Mouse (Mus musculus): Measurements from ENCODE around the gene Fasl. TPM values are rescaled to one million over a fixed set of nuclear protein-coding genes. Genes with fewer than 3 reads are reported as not detected.

Gene Fasl
- polyA plus RNA-seq, 1 experiment from 2014 or later, result 0.43 TPM

DNA sequence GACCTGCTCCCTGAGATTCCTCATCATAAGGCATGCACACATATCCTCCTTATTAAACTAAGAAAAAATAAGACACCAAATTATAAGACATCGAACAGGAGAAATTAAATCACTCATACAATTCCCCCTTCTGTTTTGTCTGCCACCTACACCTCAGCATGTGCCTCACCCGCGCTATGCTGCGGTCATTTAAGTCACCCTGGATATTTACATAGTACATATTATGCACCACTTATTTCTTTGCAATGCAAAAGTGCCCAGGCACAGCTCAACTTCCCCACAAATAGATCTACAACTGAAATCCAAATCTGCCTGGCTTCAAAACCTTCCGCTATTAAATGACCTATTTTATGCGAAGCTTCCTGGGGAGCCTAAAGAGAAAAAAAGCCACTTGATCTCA is 39.6 kb downstream of the Fasl start:
- 84% methylated on average over 6 of the region's 6 CpGs for WGBS
- Histone ChIP-seq H3K9ac (ENCODE audit: low read length) (no peak overlapping the region), H3K4me2 (ENCODE audit: low read depth, low read length) (no peak overlapping the region), H3K27ac (ENCODE audit: low read length) (no peak overlapping the region), H3K27me3 (ENCODE audit: control insufficient read depth, insufficient read depth, low read length) (no peaks in the 10 kb centered on the region), H3K36me3 (ENCODE audit: control insufficient read depth, insufficient read depth) (no peaks in the 10 kb centered on the region), H3K4me3 (ENCODE audit: low read length) (no peak overlapping the region), H3K4me1 (ENCODE audit: control insufficient read depth, insufficient read depth, low read length) (peaks cover 6% of the 10 kb centered on the region), H3K9me3 (replicated peaks; ENCODE audit: control insufficient read depth, low read length) (no peaks in the 10 kb centered on the region)
- ATAC-seq (replicated peaks; ENCODE audit: extremely low read depth, insufficient read depth, low FRiP score), result no peak

DNA sequence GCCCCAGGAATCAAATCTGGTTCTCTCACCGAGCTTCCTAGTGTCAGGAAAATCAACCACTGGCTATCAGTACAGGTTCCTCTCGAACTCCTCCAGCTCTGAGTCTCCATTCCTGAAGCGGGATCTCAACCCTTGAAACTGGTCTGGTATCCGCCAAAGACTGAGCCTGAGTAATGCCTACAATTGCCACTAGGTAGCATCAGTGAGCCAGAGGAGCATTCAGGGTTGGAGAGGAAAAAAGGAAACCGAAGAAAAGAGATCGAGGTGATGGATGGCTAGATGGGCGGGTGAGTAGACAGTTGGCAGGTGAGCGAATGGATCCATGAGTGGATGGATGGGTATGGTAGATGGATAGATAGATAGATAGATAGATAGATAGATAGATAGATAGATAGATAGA is 40.2 kb downstream of the Fasl start:
- no peaks in the 10 kb centered on the region for H3K9me3 ChIP-seq (replicated peaks; ENCODE audit: control insufficient read depth, low read length)
- no peaks in the 10 kb centered on the region for H3K27me3 ChIP-seq (ENCODE audit: control insufficient read depth, insufficient read depth, low read length)
- no peaks in the 10 kb centered on the region for H3K36me3 ChIP-seq (ENCODE audit: control insufficient read depth, insufficient read depth)
- no peak overlapping the region for H3K4me2 ChIP-seq (ENCODE audit: low read depth, low read length)
- peaks cover 6% of the 10 kb centered on the region for H3K4me1 ChIP-seq (ENCODE audit: control insufficient read depth, insufficient read depth, low read length)
- no peak overlapping the region for H3K9ac ChIP-seq (ENCODE audit: low read length)
- no peak for ATAC-seq (replicated peaks; ENCODE audit: extremely low read depth, insufficient read depth, low FRiP score)
- no peak overlapping the region for H3K4me3 ChIP-seq (ENCODE audit: low read length)
- no peak overlapping the region for H3K27ac ChIP-seq (ENCODE audit: low read length)
- 25% methylated on average over 8 of the region's 8 CpGs for WGBS

DNA sequence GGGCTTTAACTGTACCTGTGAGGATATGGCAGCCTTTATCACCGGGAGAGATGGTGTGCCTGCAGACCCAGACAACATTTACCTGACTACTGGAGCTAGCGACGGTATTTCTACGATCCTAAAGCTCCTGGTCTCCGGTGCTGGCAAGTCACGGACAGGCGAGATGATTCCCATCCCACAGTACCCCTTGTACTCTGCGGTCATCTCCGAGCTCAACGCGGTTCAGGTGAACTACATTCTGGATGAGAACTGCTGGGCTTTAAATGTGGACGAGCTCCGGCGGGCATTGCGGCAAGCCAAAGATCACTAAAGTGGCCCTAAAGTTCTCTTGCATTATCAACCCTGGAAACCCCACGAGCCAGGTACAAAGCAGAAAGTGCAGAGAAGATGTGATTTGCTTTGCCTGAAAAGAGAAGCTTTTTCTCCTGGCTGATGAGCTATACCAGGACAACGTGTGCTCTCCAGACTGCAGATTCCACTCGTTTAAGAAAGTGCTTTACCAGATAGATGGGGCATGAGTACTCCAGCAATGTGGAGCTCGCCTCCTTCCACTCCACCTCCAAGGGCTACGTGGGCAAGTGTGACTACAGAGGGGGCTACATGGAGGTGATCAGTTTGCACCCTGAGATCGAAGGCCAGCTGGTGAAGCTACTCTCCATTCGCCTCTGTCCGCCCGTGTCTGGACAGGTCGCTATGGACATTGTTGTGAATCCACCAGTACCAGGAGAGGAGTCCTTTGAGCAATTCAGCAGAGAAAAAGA is 41.6 kb downstream of the Fasl start:
- Histone ChIP-seq H3K4me1 (ENCODE audit: control insufficient read depth, insufficient read depth, low read length) (peaks cover 6% of the 10 kb centered on the region), H3K36me3 (ENCODE audit: control insufficient read depth, insufficient read depth) (no peaks in the 10 kb centered on the region), H3K27me3 (ENCODE audit: control insufficient read depth, insufficient read depth, low read length) (no peaks in the 10 kb centered on the region), H3K9ac (ENCODE audit: low read length) (no peak overlapping the region), H3K27ac (ENCODE audit: low read length) (no peak overlapping the region), H3K4me2 (ENCODE audit: low read depth, low read length) (no peak overlapping the region), H3K4me3 (ENCODE audit: low read length) (no peak overlapping the region), H3K9me3 (replicated peaks; ENCODE audit: control insufficient read depth, low read length) (no peaks in the 10 kb centered on the region)
- WGBS, result 79% methylated on average over 25 of the region's 25 CpGs
- no peak for ATAC-seq (replicated peaks; ENCODE audit: extremely low read depth, insufficient read depth, low FRiP score)

DNA sequence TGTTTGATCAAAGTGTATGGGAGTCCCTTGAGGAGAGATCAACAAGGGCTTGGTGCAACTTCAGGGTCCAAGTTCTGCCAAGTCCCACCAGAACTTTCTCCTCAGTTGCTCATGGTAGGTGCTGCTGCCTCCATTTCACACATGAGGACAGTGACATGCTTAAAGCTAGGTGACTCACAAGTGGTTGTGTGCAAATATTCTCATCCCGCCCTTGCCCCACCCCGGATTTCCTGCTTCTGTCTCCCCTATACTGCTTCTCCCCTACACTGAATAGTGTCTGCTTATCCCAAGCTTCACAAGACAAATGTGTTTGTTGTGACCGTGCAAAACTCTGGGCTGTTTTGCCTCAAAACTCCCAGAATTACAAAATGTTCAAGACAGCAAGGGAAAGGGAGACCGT is 43.4 kb downstream of the Fasl start:
- H3K27ac ChIP-seq (ENCODE audit: low read length), result no peak overlapping the region
- no peaks in the 10 kb centered on the region for H3K36me3 ChIP-seq (ENCODE audit: control insufficient read depth, insufficient read depth)
- no peak overlapping the region for H3K9ac ChIP-seq (ENCODE audit: low read length)
- ATAC-seq (replicated peaks; ENCODE audit: extremely low read depth, insufficient read depth, low FRiP score), result no peak
- 77% methylated on average over 4 of the region's 4 CpGs for WGBS
- H3K4me1 ChIP-seq (ENCODE audit: control insufficient read depth, insufficient read depth, low read length), result no peaks in the 10 kb centered on the region
- no peaks in the 10 kb centered on the region for H3K9me3 ChIP-seq (replicated peaks; ENCODE audit: control insufficient read depth, low read length)
- no peak overlapping the region for H3K4me3 ChIP-seq (ENCODE audit: low read length)
- no peak overlapping the region for H3K4me2 ChIP-seq (ENCODE audit: low read depth, low read length)
- no peaks in the 10 kb centered on the region for H3K27me3 ChIP-seq (ENCODE audit: control insufficient read depth, insufficient read depth, low read length)

DNA sequence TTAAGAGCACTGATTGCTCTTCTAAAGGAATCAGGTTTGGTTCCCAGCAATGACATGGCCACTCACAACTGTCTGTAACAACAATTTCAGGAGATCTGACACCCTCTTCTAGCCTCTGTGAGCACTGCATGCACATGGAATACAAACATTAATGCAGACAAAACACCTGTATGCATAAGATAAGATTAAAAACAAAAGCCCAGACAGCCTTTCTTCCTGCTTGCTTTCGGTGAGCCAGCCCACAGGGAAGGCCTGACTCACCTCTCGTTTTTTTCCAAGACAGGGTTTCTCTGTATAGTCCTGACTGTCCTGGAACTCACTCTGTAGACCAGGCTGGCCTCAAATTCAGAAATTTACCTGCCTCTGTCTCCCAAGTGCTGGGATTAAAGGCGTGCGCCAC is 44.1 kb downstream of the Fasl start:
- Histone ChIP-seq H3K27me3 (ENCODE audit: control insufficient read depth, insufficient read depth, low read length) (no peaks in the 10 kb centered on the region), H3K9me3 (replicated peaks; ENCODE audit: control insufficient read depth, low read length) (0 out of 2 replicates have a peak, but pooled peaks cover 1% of the 10 kb centered on the region), H3K4me1 (ENCODE audit: control insufficient read depth, insufficient read depth, low read length) (no peaks in the 10 kb centered on the region), H3K9ac (ENCODE audit: low read length) (no peak overlapping the region), H3K27ac (ENCODE audit: low read length) (no peak overlapping the region), H3K4me2 (ENCODE audit: low read depth, low read length) (no peak overlapping the region), H3K36me3 (ENCODE audit: control insufficient read depth, insufficient read depth) (no peaks in the 10 kb centered on the region), H3K4me3 (ENCODE audit: low read length) (no peak overlapping the region)
- ATAC-seq (replicated peaks; ENCODE audit: extremely low read depth, insufficient read depth, low FRiP score), result no peak
- 73% methylated on average over 4 of the region's 4 CpGs for WGBS

DNA sequence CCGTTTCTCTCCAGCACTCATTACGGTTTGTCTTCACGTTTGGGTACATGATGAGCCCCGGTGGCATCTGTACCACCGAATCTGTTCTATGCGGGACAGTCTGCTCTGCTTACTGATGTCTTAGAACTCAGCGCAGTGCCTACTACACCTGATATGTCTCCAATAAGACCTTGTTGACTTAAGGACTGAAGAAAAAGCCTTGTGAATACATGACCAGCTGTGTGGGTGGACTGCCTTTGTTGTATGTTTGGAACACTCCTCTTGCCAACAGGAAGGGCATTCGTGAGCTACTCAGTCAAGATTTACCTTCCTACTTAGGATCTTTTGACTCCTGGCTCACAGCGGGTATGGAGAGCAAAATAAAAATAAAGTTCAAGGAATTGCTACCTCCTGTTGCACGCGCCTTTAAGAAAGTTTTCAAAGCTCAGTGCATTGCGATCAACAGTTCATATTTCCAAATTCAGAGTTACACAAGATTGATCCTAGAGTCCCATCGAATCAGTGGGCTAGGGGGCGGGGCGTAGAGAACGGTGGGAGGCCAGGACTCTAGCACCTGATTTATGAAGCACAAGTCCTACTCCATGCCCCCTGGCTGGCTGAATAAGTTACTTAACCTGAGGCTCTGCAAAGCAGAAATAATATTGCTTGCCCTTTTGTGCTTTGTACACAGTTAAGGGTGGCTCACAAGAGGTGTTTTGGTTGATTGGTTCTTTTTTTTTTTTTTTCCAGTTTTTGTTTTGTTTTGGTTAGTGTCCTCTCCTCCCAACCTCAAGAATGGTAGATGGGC is 45.6 kb downstream of the Fasl start:
- no peak for ATAC-seq (replicated peaks; ENCODE audit: extremely low read depth, insufficient read depth, low FRiP score)
- no peak overlapping the region for H3K9ac ChIP-seq (ENCODE audit: low read length)
- H3K27me3 ChIP-seq (ENCODE audit: control insufficient read depth, insufficient read depth, low read length), result no peaks in the 10 kb centered on the region
- no peak overlapping the region for H3K4me3 ChIP-seq (ENCODE audit: low read length)
- 0 out of 2 replicates have a peak, but pooled peaks cover 2% of the 10 kb centered on the region for H3K9me3 ChIP-seq (replicated peaks; ENCODE audit: control insufficient read depth, low read length)
- WGBS, result 82% methylated on average over 16 of the region's 16 CpGs
- no peak overlapping the region for H3K4me2 ChIP-seq (ENCODE audit: low read depth, low read length)
- no peaks in the 10 kb centered on the region for H3K36me3 ChIP-seq (ENCODE audit: control insufficient read depth, insufficient read depth)
- H3K4me1 ChIP-seq (ENCODE audit: control insufficient read depth, insufficient read depth, low read length), result no peaks in the 10 kb centered on the region
- no peak overlapping the region for H3K27ac ChIP-seq (ENCODE audit: low read length)

DNA sequence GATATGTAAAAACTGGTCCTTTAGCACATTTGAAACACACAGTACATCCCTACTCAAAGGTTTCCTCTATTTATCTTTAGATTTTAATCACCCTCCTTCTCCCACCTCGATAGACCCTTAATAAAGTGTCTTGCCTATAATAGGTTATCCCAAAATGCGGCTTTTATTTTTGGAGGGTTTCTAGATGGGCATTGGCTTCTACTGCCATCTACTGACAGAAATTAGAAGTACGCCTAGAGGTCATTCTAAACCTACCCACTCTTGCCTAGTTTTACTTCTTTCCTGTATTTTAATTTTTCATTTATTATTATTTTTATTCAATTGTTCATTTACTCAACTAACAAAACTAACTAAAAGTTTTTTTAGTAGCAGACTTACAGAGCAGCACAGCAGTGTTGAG is 51.4 kb downstream of the Fasl start:
- 4% methylated on average over 3 of the region's 3 CpGs for WGBS

DNA sequence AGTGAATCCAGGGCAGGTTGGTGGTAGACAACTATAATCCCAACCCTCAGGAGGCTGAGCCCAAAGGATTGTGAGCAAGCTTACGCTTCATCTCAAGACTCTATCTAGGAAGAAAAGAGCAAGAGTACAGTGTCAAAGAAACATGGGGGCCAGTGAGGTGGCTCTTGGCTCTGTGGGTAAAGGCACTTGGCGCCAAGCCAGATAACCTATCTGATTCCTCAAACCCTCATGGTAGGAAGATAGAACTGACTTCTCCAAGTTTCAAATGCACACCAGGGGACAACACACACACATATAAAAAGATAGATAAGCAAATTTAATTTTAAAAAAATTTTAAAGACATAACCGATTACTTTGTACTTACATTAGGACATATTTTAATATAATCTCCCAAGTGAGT is 52.0 kb downstream of the Fasl start:
- 72% methylated on average over 3 of the region's 3 CpGs for WGBS
- H3K27ac ChIP-seq (ENCODE audit: low read length), result no peak overlapping the region
- ATAC-seq (replicated peaks; ENCODE audit: extremely low read depth, insufficient read depth, low FRiP score), result no peak

More for the DNA sequence above, 51.4 kb downstream of the Fasl start:
- Histone ChIP-seq H3K36me3 (ENCODE audit: control insufficient read depth, insufficient read depth) (no peaks in the 10 kb centered on the region), H3K9ac (ENCODE audit: low read length) (no peak overlapping the region), H3K4me2 (ENCODE audit: low read depth, low read length) (no peak overlapping the region), H3K4me3 (ENCODE audit: low read length) (no peak overlapping the region), H3K9me3 (replicated peaks; ENCODE audit: control insufficient read depth, low read length) (0 out of 2 replicates have a peak, but pooled peaks cover 2% of the 10 kb centered on the region), H3K27me3 (ENCODE audit: control insufficient read depth, insufficient read depth, low read length) (no peaks in the 10 kb centered on the region), H3K4me1 (ENCODE audit: control insufficient read depth, insufficient read depth, low read length) (no peaks in the 10 kb centered on the region), H3K27ac (ENCODE audit: low read length) (no peak overlapping the region)
- ATAC-seq (replicated peaks; ENCODE audit: extremely low read depth, insufficient read depth, low FRiP score), result no peak

DNA sequence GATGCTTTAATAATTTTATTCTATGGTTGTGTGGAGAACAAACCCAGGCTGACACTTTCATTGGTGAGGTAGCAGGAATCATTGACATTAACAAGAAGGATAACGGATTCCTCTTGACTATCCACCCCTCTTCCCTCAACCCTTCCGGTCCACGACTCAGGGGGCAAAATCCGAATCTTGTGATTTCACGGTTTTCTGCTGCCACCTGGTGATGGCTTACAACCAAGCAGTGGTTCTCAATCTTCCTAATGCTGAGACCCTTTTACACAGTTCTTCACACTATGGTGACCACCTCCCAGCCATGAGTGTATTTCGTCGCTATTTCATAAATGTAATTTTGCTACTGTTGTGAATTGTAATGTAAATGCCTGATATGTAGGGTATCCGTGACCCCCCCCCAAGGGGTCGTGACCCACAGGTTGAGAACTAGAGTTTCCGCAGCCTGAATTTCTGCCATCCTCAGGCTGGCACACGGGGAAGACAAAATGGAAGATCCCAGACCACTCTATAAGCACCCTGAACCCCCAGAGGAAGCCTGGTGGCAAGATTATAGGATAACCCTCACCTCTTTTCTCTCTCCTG is 52.7 kb downstream of the Fasl start:
- 49% methylated on average over 11 of the region's 11 CpGs for WGBS
- Histone ChIP-seq H3K9me3 (replicated peaks; ENCODE audit: control insufficient read depth, low read length) (0 out of 2 replicates have a peak, but pooled peaks cover 2% of the 10 kb centered on the region), H3K9ac (ENCODE audit: low read length) (no peak overlapping the region), H3K36me3 (ENCODE audit: control insufficient read depth, insufficient read depth) (no peaks in the 10 kb centered on the region), H3K27me3 (ENCODE audit: control insufficient read depth, insufficient read depth, low read length) (no peaks in the 10 kb centered on the region), H3K4me2 (ENCODE audit: low read depth, low read length) (peak overlapping the region; percentile 14), H3K4me1 (ENCODE audit: control insufficient read depth, insufficient read depth, low read length) (no peaks in the 10 kb centered on the region), H3K4me3 (ENCODE audit: low read length) (no peak overlapping the region; the same call in 1 of the 2 replicates), H3K27ac (ENCODE audit: low read length) (no peak overlapping the region)
- ATAC-seq (replicated peaks; ENCODE audit: extremely low read depth, insufficient read depth, low FRiP score), result no peak

More for the DNA sequence above, 52.0 kb downstream of the Fasl start:
- 0 out of 2 replicates have a peak, but pooled peaks cover 2% of the 10 kb centered on the region for H3K9me3 ChIP-seq (replicated peaks; ENCODE audit: control insufficient read depth, low read length)
- H3K4me3 ChIP-seq (ENCODE audit: low read length), result no peak overlapping the region
- H3K9ac ChIP-seq (ENCODE audit: low read length), result no peak overlapping the region
- H3K36me3 ChIP-seq (ENCODE audit: control insufficient read depth, insufficient read depth), result no peaks in the 10 kb centered on the region
- H3K4me2 ChIP-seq (ENCODE audit: low read depth, low read length), result no peak overlapping the region
- H3K27me3 ChIP-seq (ENCODE audit: control insufficient read depth, insufficient read depth, low read length), result no peaks in the 10 kb centered on the region
- H3K4me1 ChIP-seq (ENCODE audit: control insufficient read depth, insufficient read depth, low read length), result no peaks in the 10 kb centered on the region

All from heart, embryonic 16.5 days (tissue).